Mouse (Mus musculus): Measurements from ENCODE around the gene H2afy. TPM values are rescaled to one million over a fixed set of nuclear protein-coding genes. Genes with fewer than 3 reads are reported as not detected.

H2afy gene
- total RNA-seq, 2 experiments from 2014 or later: 122 to 128 TPM

Other genes with a start within 250 kb of the H2afy start
- gene Tifab, start 42.5 kb upstream of the H2afy start, total RNA-seq (2021): 1 to 10 TPM; 1.8 to 2.0 TPM
- not detected for gene Neurog1, start 115.8 kb upstream of the H2afy start, total RNA-seq (2021)
- gene Cxcl14, start 160.2 kb upstream of the H2afy start, total RNA-seq (2021): 10 to 100 TPM; 81.4 to 86.1 TPM

Measured in layer of hippocampus, postnatal 10 days (tissue).